Mouse (Mus musculus) liver, embryonic 12.5 days (tissue): ENCODE measurements around the gene Stim1. TPM values are rescaled to one million over a fixed set of nuclear protein-coding genes. Genes with fewer than 3 reads are reported as not detected.
"Not testable (repeated sequence)": the region's sequence is repeated elsewhere in the genome, so short reads cannot be mapped to it uniquely, and the experiment has no call there.

Experiments used
- ATAC-seq: fragments of 200-750 bp; cut with Nextera tagmentation; 2 replicates; pipeline ENCODE4 v1.8.0; 2017; ENCODE audit warnings: moderate number of reproducible peaks, mild to moderate bottlenecking, moderate library complexity
- H3K27ac ChIP-seq: fragments of 300-500 bp; sonication (generic); 2 replicates; pipeline ENCODE4 v1.5.1; 2016; ENCODE audit warnings: mild to moderate bottlenecking
- H3K27me3 ChIP-seq: fragments of 300-500 bp; sonication (generic); replicated peaks from 2 replicates; pipeline ENCODE4 v1.6.1; 2016; ENCODE audit warnings: mild to moderate bottlenecking, moderate library complexity
- H3K36me3 ChIP-seq: fragments of 300-500 bp; sonication (generic); 2 replicates; pipeline ENCODE4 v1.6.1; 2016; ENCODE audit warnings: mild to moderate bottlenecking, moderate library complexity
- H3K4me1 ChIP-seq: fragments of 300-500 bp; sonication (generic); 2 replicates; pipeline ENCODE4 v1.6.1; 2016
- H3K4me2 ChIP-seq: fragments of 300-500 bp; sonication (generic); 2 replicates; pipeline ENCODE4 v1.6.1; 2016; ENCODE audit warnings: mild to moderate bottlenecking, moderate library complexity
- H3K4me3 ChIP-seq: fragments of 300-500 bp; sonication (generic); 2 replicates; pipeline ENCODE4 v1.5.1; 2016; ENCODE audit warnings: mild to moderate bottlenecking, moderate library complexity
- H3K9ac ChIP-seq: fragments of 300-500 bp; sonication (generic); 2 replicates; pipeline ENCODE4 v1.6.1; 2016; ENCODE audit warnings: mild to moderate bottlenecking, moderate library complexity
- H3K9me3 ChIP-seq: fragments of 300-500 bp; sonication (generic); replicated peaks from 2 replicates; pipeline ENCODE4 v1.6.1; 2016; ENCODE audit warnings: mild to moderate bottlenecking, moderate library complexity
- WGBS: fragments of 180-500 bp; shearing (Covaris S2); methylation state at CpG from one replicate; pipeline ENCODE4 v1.1.7; 2016; ENCODE audit not compliant: insufficient replicate concordance; 5-methylcytosine and 5-hydroxymethylcytosine counted together
- polyA plus RNA-seq: library from polyadenylated mRNA; unstranded; fragments of >200 nt; fragmentation: Nextera tagmentation; extraction: Ambion mirVana; gene quantifications from 2 replicates; pipeline ENCODE4 v1.2.1, GENCODE M21; 2016

Gene Stim1
- polyA plus RNA-seq, 1 experiment from 2014 or later, result 19.5 TPM

DNA sequence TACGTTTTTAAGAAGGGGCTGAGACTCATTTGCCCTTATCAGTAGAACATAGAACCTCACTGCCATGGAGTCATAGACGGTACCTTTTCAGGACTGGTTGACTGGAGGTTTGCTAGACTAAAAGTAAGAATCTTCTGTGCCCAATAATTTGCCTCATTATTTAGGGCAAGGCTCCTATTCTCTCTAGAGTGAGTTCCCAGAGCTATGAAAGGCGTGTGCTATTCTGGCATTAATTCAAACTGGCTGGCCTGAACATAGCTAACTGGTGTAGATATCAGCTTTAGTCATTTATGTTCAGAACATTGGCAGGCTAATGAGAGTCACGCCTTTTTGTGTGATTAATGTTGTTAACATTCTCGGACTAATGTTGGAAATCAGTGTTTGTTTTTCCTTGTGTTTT, 121.5 kb downstream of the Stim1 start:
- ATAC-seq, result no peak
- WGBS, result 62% methylated on average over 5 of the region's 5 CpGs
- Histone ChIP-seq H3K4me3 (no peak overlapping the region), H3K4me2 (no peak overlapping the region), H3K4me1 (peaks cover 7% of the 10 kb centered on the region), H3K27ac (no peak overlapping the region), H3K9ac (no peak overlapping the region), H3K36me3 (no peaks in the 10 kb centered on the region), H3K9me3 (no peaks in the 10 kb centered on the region), H3K27me3 (no peaks in the 10 kb centered on the region)

- no peaks in the 10 kb centered on the region for H3K9me3 ChIP-seq
- 50% methylated on average over 2 of the region's 2 CpGs for WGBS
- no peak overlapping the region for H3K27ac ChIP-seq
- H3K4me1 ChIP-seq, result peaks cover 6% of the 10 kb centered on the region
- no peaks in the 10 kb centered on the region for H3K36me3 ChIP-seq
- H3K9ac ChIP-seq, result no peak overlapping the region
- H3K27me3 ChIP-seq, result no peaks in the 10 kb centered on the region
- H3K4me3 ChIP-seq, result no peak overlapping the region
- H3K4me2 ChIP-seq, result no peak overlapping the region
- ATAC-seq, result no peak
Observed at GRCm38 (mm10) chr7:102393898-102394297, 126.3 kb downstream of the Stim1 start.

GRCm38 (mm10) chr7:102395894-102396293, 128.3 kb downstream of the Stim1 start:
- H3K36me3 ChIP-seq, result no peaks in the 10 kb centered on the region
- H3K27me3 ChIP-seq, result no peaks in the 10 kb centered on the region
- H3K9me3 ChIP-seq, result no peaks in the 10 kb centered on the region
- no peak overlapping the region for H3K9ac ChIP-seq
- H3K27ac ChIP-seq, result no peak overlapping the region
- H3K4me1 ChIP-seq, result peaks cover 12% of the 10 kb centered on the region
- 52% methylated on average over 7 of the region's 7 CpGs for WGBS
- no peak overlapping the region for H3K4me3 ChIP-seq
- no peak overlapping the region for H3K4me2 ChIP-seq
- ATAC-seq, result no peak

- no peaks in the 10 kb centered on the region for H3K9me3 ChIP-seq
- H3K9ac ChIP-seq, result no peak overlapping the region
- no peak overlapping the region for H3K4me3 ChIP-seq
- no peaks in the 10 kb centered on the region for H3K36me3 ChIP-seq
- peaks cover 12% of the 10 kb centered on the region for H3K4me1 ChIP-seq
- H3K4me2 ChIP-seq, result no peak overlapping the region
- 97% methylated on average over 3 of the region's 3 CpGs for WGBS
- H3K27me3 ChIP-seq, result no peaks in the 10 kb centered on the region
- no peak for ATAC-seq
- H3K27ac ChIP-seq, result no peak overlapping the region
Observed at GRCm38 (mm10) chr7:102396331-102396730, 128.7 kb downstream of the Stim1 start.

DNA sequence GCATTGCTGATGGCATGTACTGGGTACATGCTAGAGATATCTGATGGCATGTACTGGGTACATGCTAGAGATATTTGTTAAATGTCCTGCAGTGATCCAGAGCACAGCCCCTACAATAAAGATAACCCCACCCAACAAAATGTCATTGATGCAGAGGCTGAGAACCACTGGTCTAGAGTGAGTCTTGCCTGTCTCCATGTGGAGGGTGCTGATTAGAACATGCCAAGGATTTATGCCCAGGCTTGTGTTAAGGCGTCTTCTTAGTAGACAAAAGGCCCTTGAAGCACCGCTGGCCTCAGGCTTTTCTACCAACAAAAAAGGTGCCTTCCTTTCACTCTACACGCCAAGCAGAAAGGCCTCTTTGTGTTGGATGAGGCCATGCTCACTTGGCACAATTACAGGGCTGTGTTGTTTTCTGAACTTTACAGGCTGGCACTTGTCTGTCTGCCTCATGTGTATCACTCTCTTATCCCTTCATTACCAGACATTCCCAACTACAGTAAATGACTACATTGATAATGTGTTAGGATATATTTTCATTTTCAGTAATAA, 131.7 kb downstream of the Stim1 start:
- no peak overlapping the region for H3K4me2 ChIP-seq
- H3K4me1 ChIP-seq, result peaks cover 12% of the 10 kb centered on the region
- H3K36me3 ChIP-seq, result no peaks in the 10 kb centered on the region
- no peak overlapping the region for H3K4me3 ChIP-seq
- peak; percentile 37; the same call in 1 of the 2 replicates for ATAC-seq
- WGBS, result 64% methylated on average over 3 of the region's 3 CpGs
- no peak overlapping the region for H3K9ac ChIP-seq
- no peaks in the 10 kb centered on the region for H3K27me3 ChIP-seq
- no peaks in the 10 kb centered on the region for H3K9me3 ChIP-seq
- H3K27ac ChIP-seq, result no peak overlapping the region

GRCm38 (mm10) chr7:102404118-102404517, 136.5 kb downstream of the Stim1 start:
- Histone ChIP-seq H3K9ac (no peak overlapping the region), H3K36me3 (peaks cover 6% of the 10 kb centered on the region; the same call in 1 of the 2 replicates), H3K27me3 (no peaks in the 10 kb centered on the region), H3K27ac (no peak overlapping the region), H3K4me1 (peaks cover 9% of the 10 kb centered on the region), H3K4me3 (no peak overlapping the region), H3K4me2 (no peak overlapping the region), H3K9me3 (no peaks in the 10 kb centered on the region)
- no peak for ATAC-seq
- WGBS, result 91% methylated on average over 2 of the region's 2 CpGs

DNA sequence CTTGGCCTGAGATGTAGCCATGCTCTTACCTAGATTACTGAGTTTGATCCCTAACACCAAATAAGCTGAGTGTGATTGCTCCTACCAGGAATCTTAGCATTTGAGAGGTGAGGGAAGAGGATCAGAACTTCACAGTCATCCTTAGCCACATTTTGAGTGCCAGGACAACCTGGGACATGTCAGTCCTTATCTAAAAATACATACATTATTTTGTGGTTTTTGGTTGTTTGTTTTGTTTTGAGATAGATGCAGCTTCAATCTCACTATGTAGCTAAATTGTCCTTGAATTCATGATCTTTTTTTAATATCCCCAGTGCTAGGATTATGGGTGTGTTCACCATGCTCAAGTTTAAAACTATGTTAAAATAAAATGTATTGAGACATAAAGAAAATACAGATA, 139.8 kb downstream of the Stim1 start:
- Histone ChIP-seq H3K4me3 (no peak overlapping the region), H3K4me1 (peaks cover 6% of the 10 kb centered on the region), H3K9ac (no peak overlapping the region), H3K27me3 (no peaks in the 10 kb centered on the region), H3K4me2 (no peak overlapping the region), H3K36me3 (peaks cover 13% of the 10 kb centered on the region; the same call in 1 of the 2 replicates), H3K27ac (no peak overlapping the region), H3K9me3 (no peaks in the 10 kb centered on the region)
- no peak for ATAC-seq

GRCm38 (mm10) chr7:102415272-102415671, 147.7 kb downstream of the Stim1 start:
- ATAC-seq, H3K9ac ChIP-seq, H3K4me3 ChIP-seq, H3K9me3 ChIP-seq, H3K36me3 ChIP-seq, H3K27me3 ChIP-seq, H3K27ac ChIP-seq, H3K4me1 ChIP-seq, H3K4me2 ChIP-seq: not testable (repeated sequence)
- 79% methylated on average over 9 of the region's 9 CpGs for WGBS

- 67% methylated on average over 6 of the region's 6 CpGs for WGBS
- H3K4me2 ChIP-seq, result no peak overlapping the region
- H3K4me1 ChIP-seq, result peaks cover 9% of the 10 kb centered on the region
- H3K27ac ChIP-seq, result no peak overlapping the region
- no peaks in the 10 kb centered on the region for H3K9me3 ChIP-seq
- no peak overlapping the region for H3K9ac ChIP-seq
- 0 out of 2 replicates have a peak, but pooled peaks cover 5% of the 10 kb centered on the region for H3K36me3 ChIP-seq
- H3K4me3 ChIP-seq, result no peak overlapping the region
- no peak for ATAC-seq
- H3K27me3 ChIP-seq, result no peaks in the 10 kb centered on the region
Observed at GRCm38 (mm10) chr7:102415841-102416240, 148.2 kb downstream of the Stim1 start.

DNA sequence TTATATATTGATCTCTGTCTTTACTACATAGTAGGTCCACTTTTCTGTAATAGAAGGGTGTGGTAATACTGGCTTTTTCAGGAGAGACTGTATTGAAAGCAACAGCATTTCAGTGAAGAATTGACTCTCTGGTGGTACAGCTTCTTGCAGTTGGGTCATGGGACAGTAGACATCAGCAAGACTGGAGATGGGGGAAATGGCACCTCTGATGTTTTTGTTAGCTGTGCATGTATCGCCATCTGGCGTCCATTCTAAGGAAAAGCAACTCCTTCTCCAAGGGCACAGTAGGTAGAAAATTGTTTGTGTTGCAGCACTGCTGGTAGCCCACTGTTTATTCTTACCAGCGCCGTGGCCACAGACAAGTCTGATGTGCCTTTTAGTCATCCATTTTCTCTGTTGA, 149.8 kb downstream of the Stim1 start:
- no peak overlapping the region for H3K27ac ChIP-seq
- no peak overlapping the region for H3K4me3 ChIP-seq
- H3K9ac ChIP-seq, result no peak overlapping the region
- no peak overlapping the region for H3K4me2 ChIP-seq
- no peaks in the 10 kb centered on the region for H3K9me3 ChIP-seq
- no peaks in the 10 kb centered on the region for H3K27me3 ChIP-seq
- H3K4me1 ChIP-seq, result peaks cover 9% of the 10 kb centered on the region
- H3K36me3 ChIP-seq, result peaks cover 4% of the 10 kb centered on the region; the same call in 1 of the 2 replicates
- 6% methylated on average over 4 of the region's 4 CpGs for WGBS
- ATAC-seq, result peak; percentile 52

- H3K36me3 ChIP-seq, result peaks cover 6% of the 10 kb centered on the region; the same call in 1 of the 2 replicates
- WGBS, result 87% methylated on average over 2 of the region's 2 CpGs
Observed at GRCm38 (mm10) chr7:102422036-102422435, 154.4 kb downstream of the Stim1 start.

DNA sequence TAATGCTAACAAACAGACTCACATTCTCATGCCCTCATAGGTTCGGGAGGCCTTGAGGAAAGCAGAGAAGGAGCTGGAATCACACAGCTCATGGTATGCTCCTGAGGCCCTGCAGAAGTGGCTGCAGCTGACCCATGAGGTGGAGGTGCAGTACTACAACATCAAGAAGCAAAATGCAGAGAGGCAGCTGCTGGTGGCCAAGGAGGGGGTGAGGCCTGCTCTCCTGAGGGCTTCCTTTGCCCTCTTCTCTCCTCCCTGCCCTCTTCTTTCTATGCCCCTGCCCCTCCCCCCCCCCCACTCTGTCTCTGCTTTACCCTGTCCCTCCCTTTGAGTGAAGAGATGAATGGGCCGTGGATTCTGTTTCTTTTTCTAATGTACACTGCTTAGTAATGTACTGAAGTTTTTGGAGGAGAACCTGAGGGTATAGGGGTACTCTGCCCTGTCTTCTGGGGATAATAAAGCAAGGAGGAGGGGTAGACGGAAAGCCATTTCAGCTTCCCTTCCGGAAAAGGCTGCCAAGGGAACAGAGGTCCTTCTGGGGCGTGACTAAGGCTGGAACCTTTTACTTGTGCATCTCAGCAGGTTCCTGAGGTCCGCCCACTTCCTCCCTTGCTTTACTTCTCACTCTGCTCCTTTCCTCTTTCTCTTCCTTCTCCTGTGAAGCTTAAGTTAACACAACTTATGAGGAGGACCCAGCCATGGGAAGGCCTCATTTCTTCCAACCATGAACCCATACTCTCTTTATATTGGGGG, 158.5 kb downstream of the Stim1 start:
- H3K4me3 ChIP-seq, result no peak overlapping the region
- H3K9ac ChIP-seq, result no peak overlapping the region
- H3K27ac ChIP-seq, result no peak overlapping the region
- no peaks in the 10 kb centered on the region for H3K27me3 ChIP-seq
- peak; percentile 30; the same call in 1 of the 2 replicates for ATAC-seq
- 33% methylated on average over 6 of the region's 6 CpGs for WGBS
- no peak overlapping the region for H3K4me2 ChIP-seq
- peaks cover 16% of the 10 kb centered on the region; the same call in 1 of the 2 replicates for H3K36me3 ChIP-seq
- H3K4me1 ChIP-seq, result peaks cover 10% of the 10 kb centered on the region
- H3K9me3 ChIP-seq, result no peaks in the 10 kb centered on the region

More at GRCm38 (mm10) chr7:102422036-102422435, 154.4 kb downstream of the Stim1 start:
- ATAC-seq, result no peak
- Histone ChIP-seq H3K9me3 (no peaks in the 10 kb centered on the region), H3K4me3 (no peak overlapping the region), H3K9ac (no peak overlapping the region), H3K4me2 (no peak overlapping the region), H3K4me1 (peaks cover 10% of the 10 kb centered on the region), H3K27me3 (no peaks in the 10 kb centered on the region), H3K27ac (no peak overlapping the region)
